Mouse (Mus musculus): ENCODE results near the gene Calm2. TPM values are rescaled to one million over a fixed set of nuclear protein-coding genes. Genes with fewer than 3 reads are reported as not detected.

Gene Calm2
- total RNA-seq (2015; ENCODE audit: low replicate concordance) (389 and 401 TPM in 2 replicates), total RNA-seq (2017; ENCODE audit: low replicate concordance) (511 and 672 TPM in 2 replicates)

- ATAC-seq (replicated peaks; ENCODE audit: low FRiP score, poor library complexity, severe bottlenecking): peak; percentile 94
Observed at GRCm38 (mm10) chr17:87446767-87447611, at the start of gene Calm2. Calm2 (minus strand) TSS chr17:87446935.

- ATAC-seq (replicated peaks; ENCODE audit: low FRiP score, poor library complexity, severe bottlenecking): no peak
Observed at GRCm38 (mm10) chr17:87495504-87495903, 48.8 kb upstream of the Calm2 start.

GRCm38 (mm10) chr17:87494310-87494709 is 47.6 kb upstream of the Calm2 start:
- ATAC-seq (replicated peaks; ENCODE audit: low FRiP score, poor library complexity, severe bottlenecking): no peak

GRCm38 (mm10) chr17:87492286-87492685 is 45.6 kb upstream of the Calm2 start:
- ATAC-seq (replicated peaks; ENCODE audit: low FRiP score, poor library complexity, severe bottlenecking): no peak

- ATAC-seq (replicated peaks; ENCODE audit: low FRiP score, poor library complexity, severe bottlenecking): no peak
Observed at GRCm38 (mm10) chr17:87490295-87490694, 43.6 kb upstream of the Calm2 start.

GRCm38 (mm10) chr17:87485751-87486150 is 39.0 kb upstream of the Calm2 start:
- ATAC-seq (replicated peaks; ENCODE audit: low FRiP score, poor library complexity, severe bottlenecking): no peak

- no peak for ATAC-seq (replicated peaks; ENCODE audit: low FRiP score, poor library complexity, severe bottlenecking)
Observed at GRCm38 (mm10) chr17:87482867-87483266, 36.1 kb upstream of the Calm2 start.

GRCm38 (mm10) chr17:87478569-87478968 is 31.8 kb upstream of the Calm2 start:
- ATAC-seq (replicated peaks; ENCODE audit: low FRiP score, poor library complexity, severe bottlenecking): no peak

GRCm38 (mm10) chr17:87477611-87478010 is 30.9 kb upstream of the Calm2 start:
- ATAC-seq (replicated peaks; ENCODE audit: low FRiP score, poor library complexity, severe bottlenecking): no peak

GRCm38 (mm10) chr17:87475356-87475755 is 28.6 kb upstream of the Calm2 start:
- no peak for ATAC-seq (replicated peaks; ENCODE audit: low FRiP score, poor library complexity, severe bottlenecking)

GRCm38 (mm10) chr17:87474501-87474795 is 27.7 kb upstream of the Calm2 start:
- ATAC-seq (replicated peaks; ENCODE audit: low FRiP score, poor library complexity, severe bottlenecking): no peak

GRCm38 (mm10) chr17:87473736-87474500 is 27.2 kb upstream of the Calm2 start:
- no peak for ATAC-seq (replicated peaks; ENCODE audit: low FRiP score, poor library complexity, severe bottlenecking)

- no peak for ATAC-seq (replicated peaks; ENCODE audit: low FRiP score, poor library complexity, severe bottlenecking)
Observed at GRCm38 (mm10) chr17:87473441-87473735, 26.7 kb upstream of the Calm2 start.

GRCm38 (mm10) chr17:87472879-87473278 is 26.1 kb upstream of the Calm2 start:
- no peak for ATAC-seq (replicated peaks; ENCODE audit: low FRiP score, poor library complexity, severe bottlenecking)

- no peak for ATAC-seq (replicated peaks; ENCODE audit: low FRiP score, poor library complexity, severe bottlenecking)
Observed at GRCm38 (mm10) chr17:87471661-87472060, 24.9 kb upstream of the Calm2 start.

- ATAC-seq (replicated peaks; ENCODE audit: low FRiP score, poor library complexity, severe bottlenecking): no peak
Observed at GRCm38 (mm10) chr17:87470797-87471196, 24.1 kb upstream of the Calm2 start.

GRCm38 (mm10) chr17:87470282-87470681 is 23.5 kb upstream of the Calm2 start:
- ATAC-seq (replicated peaks; ENCODE audit: low FRiP score, poor library complexity, severe bottlenecking): no peak

- ATAC-seq (replicated peaks; ENCODE audit: low FRiP score, poor library complexity, severe bottlenecking): no peak
Observed at GRCm38 (mm10) chr17:87469428-87469827, 22.7 kb upstream of the Calm2 start.

- no peak for ATAC-seq (replicated peaks; ENCODE audit: low FRiP score, poor library complexity, severe bottlenecking)
Observed at GRCm38 (mm10) chr17:87468616-87469015, 21.9 kb upstream of the Calm2 start.

GRCm38 (mm10) chr17:87461499-87461896 is 14.8 kb upstream of the Calm2 start:
- no peak for ATAC-seq (replicated peaks; ENCODE audit: low FRiP score, poor library complexity, severe bottlenecking)
